Mouse (Mus musculus): Measurements from ENCODE around the gene Srpr.
A peak's percentile ranks its signal among the peaks of the same experiment; 100 is the strongest.

The Srpr gene

GRCm38 (mm10) chr9:35199772-35200471 lies at the start of gene Srpr, which contains the start of gene Tirap:
Srpr (plus strand) TSS chr9:35200175.
Tirap (minus strand) TSS chr9:35200291.
- DNase-seq (ENCODE audit: extremely low read depth, low read depth): peak; percentile 47

GRCm38 (mm10) chr9:35152923-35153322 lies 47.1 kb upstream of the Srpr start:
- DNase-seq (ENCODE audit: extremely low read depth, low read depth): no peak

GRCm38 (mm10) chr9:35156002-35156710 lies 43.8 kb upstream of the Srpr start:
- DNase-seq (ENCODE audit: extremely low read depth, low read depth): no peak

GRCm38 (mm10) chr9:35156862-35157261 lies 43.1 kb upstream of the Srpr start:
- no peak for DNase-seq (ENCODE audit: extremely low read depth, low read depth)

GRCm38 (mm10) chr9:35158477-35158876 lies 41.5 kb upstream of the Srpr start:
- no peak for DNase-seq (ENCODE audit: extremely low read depth, low read depth)

- DNase-seq (ENCODE audit: extremely low read depth, low read depth): no peak
Measured at GRCm38 (mm10) chr9:35160662-35161061, 39.3 kb upstream of the Srpr start.

- DNase-seq (ENCODE audit: extremely low read depth, low read depth): no peak
Measured at GRCm38 (mm10) chr9:35161721-35162120, 38.3 kb upstream of the Srpr start.

GRCm38 (mm10) chr9:35163011-35163690 lies 36.8 kb upstream of the Srpr start:
- DNase-seq (ENCODE audit: extremely low read depth, low read depth): no peak

- DNase-seq (ENCODE audit: extremely low read depth, low read depth): no peak
Measured at GRCm38 (mm10) chr9:35164142-35164874, 35.7 kb upstream of the Srpr start.

- no peak for DNase-seq (ENCODE audit: extremely low read depth, low read depth)
Measured at GRCm38 (mm10) chr9:35166144-35166797, 33.7 kb upstream of the Srpr start.

- DNase-seq (ENCODE audit: extremely low read depth, low read depth): no peak
Measured at GRCm38 (mm10) chr9:35166798-35167635, 33.0 kb upstream of the Srpr start.

- no peak for DNase-seq (ENCODE audit: extremely low read depth, low read depth)
Measured at GRCm38 (mm10) chr9:35170071-35170470, 29.9 kb upstream of the Srpr start.

- DNase-seq (ENCODE audit: extremely low read depth, low read depth): no peak
Measured at GRCm38 (mm10) chr9:35173331-35173730, 26.6 kb upstream of the Srpr start.

- peak; percentile 94 for DNase-seq (ENCODE audit: extremely low read depth, low read depth)
Measured at GRCm38 (mm10) chr9:35175251-35176123, 24.5 kb upstream of the Srpr start, which contains the start of gene Dcps. Dcps (minus strand) TSS chr9:35176061.

- DNase-seq (ENCODE audit: extremely low read depth, low read depth): no peak
Measured at GRCm38 (mm10) chr9:35176124-35176659, 23.8 kb upstream of the Srpr start.

- no peak for DNase-seq (ENCODE audit: extremely low read depth, low read depth)
Measured at GRCm38 (mm10) chr9:35182832-35183231, 17.1 kb upstream of the Srpr start.

- no peak for DNase-seq (ENCODE audit: extremely low read depth, low read depth)
Measured at GRCm38 (mm10) chr9:35183359-35183758, 16.6 kb upstream of the Srpr start.

GRCm38 (mm10) chr9:35186430-35186829 lies 13.5 kb upstream of the Srpr start:
- DNase-seq (ENCODE audit: extremely low read depth, low read depth): no peak
